ENCODE assay signal across 19 mouse cellular contexts in genomic region chr13:11535874-11536273, GRCm38 (mm10).
DNase-seq lines count a peak whose midpoint lies in the region; ATAC-seq and TF ChIP-seq lines count a peak whose summit lies in the region.
"Had no signal": no experiment of that assay in that cellular context is flagged by ENCODE, and none has a peak within 500 bp of the region (broad histone marks: within the 10 kb centered on the region; RNA-seq: fewer than 3 reads in every experiment).

No protein-coding gene starts in this region.

- ATAC-seq in stomach, embryonic 14.5 days (ENCODE audit: insufficient number of reproducible peaks, insufficient read depth, low FRiP score, low read depth): peak; percentile 71
- ATAC-seq in stomach, embryonic 15.5 days (ENCODE audit: insufficient read depth, low FRiP score, low read depth): peak; percentile 65; the same call in 1 of the 2 replicates
- ATAC-seq in stomach, postnatal 0 days (ENCODE audit: low FRiP score, low TSS enrichment): peak; percentile 74; the same call in 1 of the 2 replicates
- ATAC-seq: forebrain, embryonic 13.5 days; forebrain, embryonic 15.5 days; forebrain, postnatal 0 days had no signal

- no peak overlapping the region for H3K9ac ChIP-seq in stomach, embryonic 14.5 days (replicated peaks; ENCODE audit: low read depth, low read length)
- no peak overlapping the region for H3K9ac ChIP-seq in stomach, embryonic 15.5 days
- no peak overlapping the region for H3K9ac ChIP-seq in stomach, postnatal 0 days (ENCODE audit: low read length)
- H3K9ac ChIP-seq: embryonic facial prominence, embryonic 12.5 days; forebrain, embryonic 13.5 days; forebrain, embryonic 15.5 days; forebrain, postnatal 0 days had no signal

- TF ChIP-seq CTCF in stomach, postnatal 0 days (IDR thresholded peaks at IDR 0.05; ENCODE audit: low read depth): no peak

- 56% methylated on average over 3 of the region's 3 CpGs for WGBS in stomach, embryonic 14.5 days
- 54% methylated on average over 3 of the region's 3 CpGs for WGBS in stomach, embryonic 15.5 days
- WGBS in stomach, postnatal 0 days: 37% methylated on average over 3 of the region's 3 CpGs

- H3K4me3 ChIP-seq in stomach, embryonic 14.5 days (ENCODE audit: low read depth, low read length): no peak overlapping the region
- H3K4me3 ChIP-seq in stomach, embryonic 15.5 days (replicated peaks): no peak overlapping the region
- H3K4me3 ChIP-seq in stomach, postnatal 0 days (ENCODE audit: low read depth, low read length): no peak overlapping the region
- H3K4me3 ChIP-seq: embryonic facial prominence, embryonic 10.5 days; embryonic facial prominence, embryonic 12.5 days; forebrain, embryonic 13.5 days; forebrain, embryonic 15.5 days had no signal

- DNase-seq in stomach, postnatal 0 days (ENCODE audit: low spot score): peak; percentile 21
- no peak for DNase-seq in spleen, postnatal 4 days (ENCODE audit: low spot score in 2 of 2)
- no peak for DNase-seq in right cerebral cortex, postnatal 14 days
- DNase-seq: adrenal gland, adult 2 months; adrenal gland, postnatal 10 days; adrenal gland, postnatal 25 days; cerebellum, adult 11 months; cerebellum, adult 18-20 months; cerebellum, adult 8-10 months; cerebellum, adult 9-11 months; cerebellum, postnatal 14 days; cerebellum, postnatal 36 days; forebrain, postnatal 0 days had no signal

- no peak overlapping the region for H3K27ac ChIP-seq in stomach, embryonic 14.5 days (ENCODE audit: low read length)
- no peak overlapping the region for H3K27ac ChIP-seq in stomach, embryonic 15.5 days
- no peak overlapping the region for H3K27ac ChIP-seq in stomach, postnatal 0 days (replicated peaks)
- H3K27ac ChIP-seq: embryonic facial prominence, embryonic 10.5 days; embryonic facial prominence, embryonic 12.5 days; forebrain, embryonic 13.5 days; forebrain, embryonic 15.5 days had no signal

- H3K27me3 ChIP-seq in stomach, embryonic 14.5 days (ENCODE audit: control insufficient read depth, insufficient read depth, low read length): no peaks in the 10 kb centered on the region
- no peaks in the 10 kb centered on the region for H3K27me3 ChIP-seq in stomach, embryonic 15.5 days (replicated peaks)
- H3K27me3 ChIP-seq in stomach, postnatal 0 days (ENCODE audit: control insufficient read depth, insufficient read depth, low read length): no peaks in the 10 kb centered on the region
- H3K27me3 ChIP-seq: embryonic facial prominence, embryonic 12.5 days; forebrain, embryonic 13.5 days; forebrain, embryonic 15.5 days had no signal

- no peak for TF ChIP-seq EP300 in stomach, postnatal 0 days (optimal IDR thresholded peaks at IDR 0.05)

- no peak overlapping the region for H3K4me2 ChIP-seq in stomach, embryonic 14.5 days (replicated peaks; ENCODE audit: low read depth, low read length)
- H3K4me2 ChIP-seq in stomach, embryonic 15.5 days: no peak overlapping the region
- no peak overlapping the region for H3K4me2 ChIP-seq in stomach, postnatal 0 days (replicated peaks; ENCODE audit: low read depth)
- H3K4me2 ChIP-seq: embryonic facial prominence, embryonic 12.5 days; forebrain, embryonic 13.5 days; forebrain, embryonic 15.5 days had no signal

- H3K36me3 ChIP-seq in stomach, embryonic 14.5 days (ENCODE audit: control insufficient read depth, insufficient read depth, low read length): no peaks in the 10 kb centered on the region
- H3K36me3 ChIP-seq in stomach, embryonic 15.5 days: no peaks in the 10 kb centered on the region
- H3K36me3 ChIP-seq in stomach, postnatal 0 days (ENCODE audit: control insufficient read depth, insufficient read depth, low read length): no peaks in the 10 kb centered on the region
- H3K36me3 ChIP-seq: embryonic facial prominence, embryonic 10.5 days; embryonic facial prominence, embryonic 12.5 days; forebrain, embryonic 15.5 days had no signal

- H3K9me3 ChIP-seq in stomach, embryonic 14.5 days (ENCODE audit: control insufficient read depth, low read depth, low read length): no peaks in the 10 kb centered on the region
- no peaks in the 10 kb centered on the region for H3K9me3 ChIP-seq in stomach, embryonic 15.5 days
- no peaks in the 10 kb centered on the region for H3K9me3 ChIP-seq in stomach, postnatal 0 days (ENCODE audit: control insufficient read depth, low read length)
- H3K9me3 ChIP-seq: embryonic facial prominence, embryonic 10.5 days; embryonic facial prominence, embryonic 12.5 days; forebrain, embryonic 13.5 days; forebrain, embryonic 15.5 days had no signal

- H3K4me1 ChIP-seq in stomach, embryonic 14.5 days (ENCODE audit: control insufficient read depth, insufficient read depth, low read length): no peaks in the 10 kb centered on the region
- no peaks in the 10 kb centered on the region for H3K4me1 ChIP-seq in stomach, embryonic 15.5 days
- no peaks in the 10 kb centered on the region for H3K4me1 ChIP-seq in stomach, postnatal 0 days (replicated peaks; ENCODE audit: control insufficient read depth, insufficient read depth)
- H3K4me1 ChIP-seq: embryonic facial prominence, embryonic 10.5 days; embryonic facial prominence, embryonic 12.5 days; forebrain, embryonic 13.5 days; forebrain, embryonic 15.5 days had no signal
